Mouse (Mus musculus): ENCODE measurements around the gene Tsc22d2. TPM values are rescaled to one million over a fixed set of nuclear protein-coding genes. Genes with fewer than 3 reads are reported as not detected.
A peak's percentile ranks its signal among the peaks of the same experiment; 100 is the strongest.

The Tsc22d2 gene
- polyA plus RNA-seq, 1 experiment from 2014 or later, result 3.8 TPM

GRCm38 (mm10) chr3:58501961-58502360 lies 87.4 kb downstream of the Tsc22d2 start:
- 10% methylated on average over 2 of the region's 2 CpGs for WGBS (ENCODE audit: insufficient replicate concordance)
- no peaks in the 10 kb centered on the region for H3K27me3 ChIP-seq (ENCODE audit: control insufficient read depth, insufficient read depth, low read depth, low read length)
- H3K9ac ChIP-seq (ENCODE audit: low read depth, low read length), result no peak overlapping the region
- no peak overlapping the region for H3K4me3 ChIP-seq (ENCODE audit: low read depth, low read length)
- H3K4me1 ChIP-seq (ENCODE audit: control insufficient read depth, low read depth, low read length), result no peaks in the 10 kb centered on the region
- ATAC-seq (ENCODE audit: low read depth), result peak; percentile 7; the same call in 1 of the 2 replicates
- no peak overlapping the region for H3K27ac ChIP-seq (ENCODE audit: low read length)
- no peaks in the 10 kb centered on the region for H3K9me3 ChIP-seq (replicated peaks; ENCODE audit: control insufficient read depth, low read length)
- no peak overlapping the region for H3K4me2 ChIP-seq (ENCODE audit: low read depth, low read length)
- H3K36me3 ChIP-seq (ENCODE audit: control insufficient read depth, insufficient read depth), result no peaks in the 10 kb centered on the region

GRCm38 (mm10) chr3:58503720-58504333 lies 89.3 kb downstream of the Tsc22d2 start:
- H3K27me3 ChIP-seq (ENCODE audit: control insufficient read depth, insufficient read depth, low read depth, low read length), result no peaks in the 10 kb centered on the region

GRCm38 (mm10) chr3:58504676-58505075 lies 90.2 kb downstream of the Tsc22d2 start:
- no peaks in the 10 kb centered on the region for H3K36me3 ChIP-seq (ENCODE audit: control insufficient read depth, insufficient read depth)
- H3K9ac ChIP-seq (ENCODE audit: low read depth, low read length), result no peak overlapping the region
- H3K9me3 ChIP-seq (replicated peaks; ENCODE audit: control insufficient read depth, low read length), result no peaks in the 10 kb centered on the region
- H3K4me3 ChIP-seq (ENCODE audit: low read depth, low read length), result no peak overlapping the region
- H3K4me1 ChIP-seq (ENCODE audit: control insufficient read depth, low read depth, low read length), result no peaks in the 10 kb centered on the region
- H3K27me3 ChIP-seq (ENCODE audit: control insufficient read depth, insufficient read depth, low read depth, low read length), result no peaks in the 10 kb centered on the region
- H3K4me2 ChIP-seq (ENCODE audit: low read depth, low read length), result no peak overlapping the region
- no peak for ATAC-seq (ENCODE audit: low read depth)
- no peak overlapping the region for H3K27ac ChIP-seq (ENCODE audit: low read length)

More at GRCm38 (mm10) chr3:58503720-58504333, 89.3 kb downstream of the Tsc22d2 start:
- Histone ChIP-seq H3K4me1 (ENCODE audit: control insufficient read depth, low read depth, low read length) (no peaks in the 10 kb centered on the region), H3K4me2 (ENCODE audit: low read depth, low read length) (no peak overlapping the region), H3K9ac (ENCODE audit: low read depth, low read length) (no peak overlapping the region), H3K4me3 (ENCODE audit: low read depth, low read length) (no peak overlapping the region), H3K36me3 (ENCODE audit: control insufficient read depth, insufficient read depth) (no peaks in the 10 kb centered on the region), H3K9me3 (replicated peaks; ENCODE audit: control insufficient read depth, low read length) (no peaks in the 10 kb centered on the region), H3K27ac (ENCODE audit: low read length) (no peak overlapping the region)
- ATAC-seq (ENCODE audit: low read depth), result no peak
- 69% methylated on average over 3 of the region's 3 CpGs for WGBS (ENCODE audit: insufficient replicate concordance)

- Histone ChIP-seq H3K27me3 (ENCODE audit: control insufficient read depth, insufficient read depth, low read depth, low read length) (no peaks in the 10 kb centered on the region), H3K9ac (ENCODE audit: low read depth, low read length) (no peak overlapping the region), H3K4me1 (ENCODE audit: control insufficient read depth, low read depth, low read length) (no peaks in the 10 kb centered on the region), H3K4me3 (ENCODE audit: low read depth, low read length) (no peak overlapping the region), H3K27ac (ENCODE audit: low read length) (no peak overlapping the region), H3K9me3 (replicated peaks; ENCODE audit: control insufficient read depth, low read length) (no peaks in the 10 kb centered on the region), H3K4me2 (ENCODE audit: low read depth, low read length) (no peak overlapping the region), H3K36me3 (ENCODE audit: control insufficient read depth, insufficient read depth) (no peaks in the 10 kb centered on the region)
- ATAC-seq (ENCODE audit: low read depth), result peak; percentile 56
- WGBS (ENCODE audit: insufficient replicate concordance), result 23% methylated on average over 7 of the region's 7 CpGs
These were observed 93.7 kb downstream of the Tsc22d2 start for GRCm38 (mm10) chr3:58508020-58508750.

- H3K27ac ChIP-seq (ENCODE audit: low read length), result no peak overlapping the region
- H3K36me3 ChIP-seq (ENCODE audit: control insufficient read depth, insufficient read depth), result no peaks in the 10 kb centered on the region
- H3K4me1 ChIP-seq (ENCODE audit: control insufficient read depth, low read depth, low read length), result no peaks in the 10 kb centered on the region
- ATAC-seq (ENCODE audit: low read depth), result no peak
- no peaks in the 10 kb centered on the region for H3K9me3 ChIP-seq (replicated peaks; ENCODE audit: control insufficient read depth, low read length)
- no peak overlapping the region for H3K9ac ChIP-seq (ENCODE audit: low read depth, low read length)
- H3K27me3 ChIP-seq (ENCODE audit: control insufficient read depth, insufficient read depth, low read depth, low read length), result no peaks in the 10 kb centered on the region
- no peak overlapping the region for H3K4me3 ChIP-seq (ENCODE audit: low read depth, low read length)
- H3K4me2 ChIP-seq (ENCODE audit: low read depth, low read length), result no peak overlapping the region
These were observed 97.1 kb downstream of the Tsc22d2 start for GRCm38 (mm10) chr3:58511581-58511980.

- ATAC-seq (ENCODE audit: low read depth), result no peak
- WGBS (ENCODE audit: insufficient replicate concordance), result 60% methylated on average over 3 of the region's 3 CpGs
These were observed 98.2 kb downstream of the Tsc22d2 start for GRCm38 (mm10) chr3:58512740-58513139.

GRCm38 (mm10) chr3:58513483-58513882 lies 99.0 kb downstream of the Tsc22d2 start:
- Histone ChIP-seq H3K4me3 (ENCODE audit: low read depth, low read length) (no peak overlapping the region), H3K36me3 (ENCODE audit: control insufficient read depth, insufficient read depth) (no peaks in the 10 kb centered on the region), H3K4me2 (ENCODE audit: low read depth, low read length) (no peak overlapping the region), H3K9me3 (replicated peaks; ENCODE audit: control insufficient read depth, low read length) (no peaks in the 10 kb centered on the region), H3K27ac (ENCODE audit: low read length) (no peak overlapping the region), H3K9ac (ENCODE audit: low read depth, low read length) (no peak overlapping the region), H3K27me3 (ENCODE audit: control insufficient read depth, insufficient read depth, low read depth, low read length) (no peaks in the 10 kb centered on the region), H3K4me1 (ENCODE audit: control insufficient read depth, low read depth, low read length) (no peaks in the 10 kb centered on the region)
- ATAC-seq (ENCODE audit: low read depth), result no peak
- 72% methylated on average over 4 of the region's 4 CpGs for WGBS (ENCODE audit: insufficient replicate concordance)

More at GRCm38 (mm10) chr3:58512740-58513139, 98.2 kb downstream of the Tsc22d2 start:
- Histone ChIP-seq H3K9me3 (replicated peaks; ENCODE audit: control insufficient read depth, low read length) (no peaks in the 10 kb centered on the region), H3K36me3 (ENCODE audit: control insufficient read depth, insufficient read depth) (no peaks in the 10 kb centered on the region), H3K4me1 (ENCODE audit: control insufficient read depth, low read depth, low read length) (no peaks in the 10 kb centered on the region), H3K9ac (ENCODE audit: low read depth, low read length) (no peak overlapping the region), H3K27me3 (ENCODE audit: control insufficient read depth, insufficient read depth, low read depth, low read length) (no peaks in the 10 kb centered on the region), H3K4me2 (ENCODE audit: low read depth, low read length) (no peak overlapping the region), H3K27ac (ENCODE audit: low read length) (no peak overlapping the region), H3K4me3 (ENCODE audit: low read depth, low read length) (no peak overlapping the region)

- no peak for ATAC-seq (ENCODE audit: low read depth)
- H3K9me3 ChIP-seq (replicated peaks; ENCODE audit: control insufficient read depth, low read length), result no peaks in the 10 kb centered on the region
- H3K4me1 ChIP-seq (ENCODE audit: control insufficient read depth, low read depth, low read length), result peaks cover 5% of the 10 kb centered on the region
- peak overlapping the region; percentile 48; the same call in 1 of the 2 replicates for H3K27ac ChIP-seq (ENCODE audit: low read length)
- WGBS (ENCODE audit: insufficient replicate concordance), result 64% methylated on average over 1 of the region's 1 CpGs
- no peaks in the 10 kb centered on the region for H3K27me3 ChIP-seq (ENCODE audit: control insufficient read depth, insufficient read depth, low read depth, low read length)
- H3K9ac ChIP-seq (ENCODE audit: low read depth, low read length), result no peak overlapping the region
- no peaks in the 10 kb centered on the region for H3K36me3 ChIP-seq (ENCODE audit: control insufficient read depth, insufficient read depth)
- no peak overlapping the region for H3K4me3 ChIP-seq (ENCODE audit: low read depth, low read length)
- no peak overlapping the region for H3K4me2 ChIP-seq (ENCODE audit: low read depth, low read length)
These were observed 101.6 kb downstream of the Tsc22d2 start for GRCm38 (mm10) chr3:58515947-58516601.

Measured in liver, embryonic 16.5 days (tissue).